Mouse (Mus musculus): ENCODE results near the gene Fam162a. TPM values are rescaled to one million over a fixed set of nuclear protein-coding genes. Genes with fewer than 3 reads are reported as not detected.
A peak's percentile ranks its signal among the peaks of the same experiment; 100 is the strongest.

The Fam162a gene
- polyA plus RNA-seq, 1 experiment: 65.6 TPM

- H3K4me1 ChIP-seq (ENCODE audit: control insufficient read depth, insufficient read depth, low read length): no peaks in the 10 kb centered on the region
- 78% methylated on average over 8 of the region's 8 CpGs for WGBS
- TF ChIP-seq CTCF (IDR thresholded peaks at IDR 0.05; ENCODE audit: control insufficient read depth, insufficient read depth, low read length) (no peak), POLR2A (IDR thresholded peaks at IDR 0.05; ENCODE audit: borderline replicate concordance, control insufficient read depth, low read depth, low read length) (no peak)
- H3K27ac ChIP-seq (ENCODE audit: control insufficient read depth, insufficient read depth, low read depth, low read length, poor library complexity): no peak overlapping the region
- no peak overlapping the region for H3K4me3 ChIP-seq (replicated peaks; ENCODE audit: control insufficient read depth, low read depth, low read length)
Observed at GRCm38 (mm10) chr16:36089850-36090616, 18.6 kb upstream of the Fam162a start.

- no peaks in the 10 kb centered on the region for H3K4me1 ChIP-seq (ENCODE audit: control insufficient read depth, insufficient read depth, low read length)
- TF ChIP-seq POLR2A (IDR thresholded peaks at IDR 0.05; ENCODE audit: borderline replicate concordance, control insufficient read depth, low read depth, low read length): no peak
- TF ChIP-seq CTCF (IDR thresholded peaks at IDR 0.05; ENCODE audit: control insufficient read depth, insufficient read depth, low read length): no peak
- no peak overlapping the region for H3K4me3 ChIP-seq (replicated peaks; ENCODE audit: control insufficient read depth, low read depth, low read length)
- H3K27ac ChIP-seq (ENCODE audit: control insufficient read depth, insufficient read depth, low read depth, low read length, poor library complexity): no peak overlapping the region
- 86% methylated on average over 7 of the region's 7 CpGs for WGBS
Observed at GRCm38 (mm10) chr16:36089065-36089464, 17.7 kb upstream of the Fam162a start.

GRCm38 (mm10) chr16:36087846-36088245, 16.5 kb upstream of the Fam162a start:
- Histone ChIP-seq H3K4me3 (replicated peaks; ENCODE audit: control insufficient read depth, low read depth, low read length) (no peak overlapping the region), H3K27ac (ENCODE audit: control insufficient read depth, insufficient read depth, low read depth, low read length, poor library complexity) (no peak overlapping the region), H3K4me1 (ENCODE audit: control insufficient read depth, insufficient read depth, low read length) (no peaks in the 10 kb centered on the region)
- WGBS: 79% methylated on average over 4 of the region's 4 CpGs
- no peak for TF ChIP-seq CTCF (IDR thresholded peaks at IDR 0.05; ENCODE audit: control insufficient read depth, insufficient read depth, low read length)
- no peak for TF ChIP-seq POLR2A (IDR thresholded peaks at IDR 0.05; ENCODE audit: borderline replicate concordance, control insufficient read depth, low read depth, low read length)

GRCm38 (mm10) chr16:36079916-36080315, 8.5 kb upstream of the Fam162a start:
- 89% methylated on average over 3 of the region's 3 CpGs for WGBS

GRCm38 (mm10) chr16:36074772-36075171, 3.4 kb upstream of the Fam162a start:
- Histone ChIP-seq H3K4me1 (ENCODE audit: control insufficient read depth, insufficient read depth, low read length) (no peaks in the 10 kb centered on the region), H3K27ac (ENCODE audit: control insufficient read depth, insufficient read depth, low read depth, low read length, poor library complexity) (no peak overlapping the region), H3K4me3 (replicated peaks; ENCODE audit: control insufficient read depth, low read depth, low read length) (no peak overlapping the region)
- TF ChIP-seq CTCF (IDR thresholded peaks at IDR 0.05; ENCODE audit: control insufficient read depth, insufficient read depth, low read length) (no peak), POLR2A (IDR thresholded peaks at IDR 0.05; ENCODE audit: borderline replicate concordance, control insufficient read depth, low read depth, low read length) (no peak)
- WGBS: 86% methylated on average over 3 of the region's 3 CpGs

More at GRCm38 (mm10) chr16:36079916-36080315, 8.5 kb upstream of the Fam162a start:
- Histone ChIP-seq H3K4me1 (ENCODE audit: control insufficient read depth, insufficient read depth, low read length) (no peaks in the 10 kb centered on the region), H3K27ac (ENCODE audit: control insufficient read depth, insufficient read depth, low read depth, low read length, poor library complexity) (no peak overlapping the region), H3K4me3 (replicated peaks; ENCODE audit: control insufficient read depth, low read depth, low read length) (no peak overlapping the region)
- TF ChIP-seq POLR2A (IDR thresholded peaks at IDR 0.05; ENCODE audit: borderline replicate concordance, control insufficient read depth, low read depth, low read length) (no peak), CTCF (IDR thresholded peaks at IDR 0.05; ENCODE audit: control insufficient read depth, insufficient read depth, low read length) (no peak)

GRCm38 (mm10) chr16:36072410-36073011, 1.1 kb upstream of the Fam162a start:
- H3K4me1 ChIP-seq (ENCODE audit: control insufficient read depth, insufficient read depth, low read length): no peaks in the 10 kb centered on the region
- H3K27ac ChIP-seq (ENCODE audit: control insufficient read depth, insufficient read depth, low read depth, low read length, poor library complexity): no peak overlapping the region
- TF ChIP-seq CTCF (IDR thresholded peaks at IDR 0.05; ENCODE audit: control insufficient read depth, insufficient read depth, low read length) (no peak), POLR2A (IDR thresholded peaks at IDR 0.05; ENCODE audit: borderline replicate concordance, control insufficient read depth, low read depth, low read length) (no peak)
- peak overlapping the region; percentile 71 for H3K4me3 ChIP-seq (replicated peaks; ENCODE audit: control insufficient read depth, low read depth, low read length)
- 29% methylated on average over 8 of the region's 8 CpGs for WGBS

- Histone ChIP-seq H3K4me3 (replicated peaks; ENCODE audit: control insufficient read depth, low read depth, low read length) (peak overlapping the region; percentile 71), H3K27ac (ENCODE audit: control insufficient read depth, insufficient read depth, low read depth, low read length, poor library complexity) (peak overlapping the region; percentile 88; the same call in 1 of the 2 replicates), H3K4me1 (ENCODE audit: control insufficient read depth, insufficient read depth, low read length) (no peaks in the 10 kb centered on the region; the same call in none of the 2 replicates)
- under 1% methylated on average over 16 of the region's 16 CpGs for WGBS
- TF ChIP-seq CTCF (IDR thresholded peaks at IDR 0.05; ENCODE audit: control insufficient read depth, insufficient read depth, low read length): no peak
- TF ChIP-seq POLR2A (IDR thresholded peaks at IDR 0.05; ENCODE audit: borderline replicate concordance, control insufficient read depth, low read depth, low read length): no peak
Observed at GRCm38 (mm10) chr16:36071071-36071449, 334 bp downstream of the Fam162a start.

- no peak overlapping the region for H3K4me3 ChIP-seq (replicated peaks; ENCODE audit: control insufficient read depth, low read depth, low read length)
- H3K4me1 ChIP-seq (ENCODE audit: control insufficient read depth, insufficient read depth, low read length): no peaks in the 10 kb centered on the region; the same call in none of the 2 replicates
- 56% methylated on average over 9 of the region's 9 CpGs for WGBS
- no peak for TF ChIP-seq POLR2A (IDR thresholded peaks at IDR 0.05; ENCODE audit: borderline replicate concordance, control insufficient read depth, low read depth, low read length)
- no peak for TF ChIP-seq CTCF (IDR thresholded peaks at IDR 0.05; ENCODE audit: control insufficient read depth, insufficient read depth, low read length)
- no peak overlapping the region for H3K27ac ChIP-seq (ENCODE audit: control insufficient read depth, insufficient read depth, low read depth, low read length, poor library complexity)
Observed at GRCm38 (mm10) chr16:36069819-36070575, 1.4 kb downstream of the Fam162a start.

Measured in bone marrow, adult 2 months (tissue).